Mouse (Mus musculus) thymus, adult 2 months (tissue): Measurements from ENCODE around the gene Tmem252.

Experiments used
- CTCF ChIP-seq: fragments of 200-500 bp; IDR thresholded peaks from 2 replicates; pipeline ENCODE4 v1.5.1; 2012; ENCODE audit warnings: mild to moderate bottlenecking, control low read depth, low read length, moderate library complexity, borderline replicate concordance; ENCODE audit not compliant: control insufficient read depth, poor library complexity, insufficient read depth; ENCODE audit errors: extremely low read depth
- POLR2A ChIP-seq: fragments of 200-500 bp; IDR thresholded peaks from 2 replicates; pipeline ENCODE4 v1.6.1; 2012; ENCODE audit warnings: mild to moderate bottlenecking, low read length, control low read depth, moderate library complexity; ENCODE audit not compliant: control insufficient read depth, poor library complexity, insufficient read depth; ENCODE audit errors: extremely low read depth

- TF ChIP-seq CTCF (no peak), POLR2A (no peak)
Measured at GRCm38 (mm10) chr19:24662346-24662745, 11.5 kb upstream of the Tmem252 start.
